Mouse (Mus musculus) megakaryocyte, adult 5-6 weeks (primary cell): ENCODE measurements around the gene Tnfrsf13c. TPM values are rescaled to one million over a fixed set of nuclear protein-coding genes. Genes with fewer than 3 reads are reported as not detected.

ENCODE experiments used
- ATAC-seq: 2 replicates; pipeline ENCODE4 v1.8.0; 2016; ENCODE audit warnings: mild to moderate bottlenecking, inconsistent platforms; ENCODE audit not compliant: poor library complexity, severe bottlenecking
- total RNA-seq, 2 experiments: library from RNA; stranded (forward) in 1 of 2; stranded (reverse) in 1 of 2; fragments of 153-499, 151-499 nt in 1 of 2; fragments of 221-1000, 200-1000 nt in 1 of 2; gene quantifications; 2 replicates each; pipeline versions ENCODE4 v1.2.3 to v1.2.4; 2015 to 2017

Gene Tnfrsf13c
- total RNA-seq, 2 experiments from 2014 or later: 1.0 to 2.7 TPM

DNA sequence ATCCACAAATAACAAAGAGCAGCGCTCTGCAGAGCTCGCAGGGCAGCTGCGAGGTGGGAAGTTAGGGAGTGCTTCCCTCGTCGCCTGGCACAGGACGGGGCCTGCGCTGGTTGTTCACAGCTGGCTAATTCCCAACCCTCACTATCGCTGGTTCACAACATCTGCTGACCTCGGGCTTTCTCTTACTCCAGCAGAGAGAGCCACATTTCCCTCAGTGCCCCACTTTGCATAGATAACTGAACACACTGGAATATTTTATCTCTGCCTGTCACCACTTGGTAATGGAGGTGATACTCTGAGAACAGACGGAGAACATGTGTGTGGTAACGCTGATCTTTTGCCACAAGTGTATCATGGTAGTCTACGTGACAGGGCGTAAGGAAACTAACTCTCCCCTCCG, 38.0 kb downstream of the Tnfrsf13c start:
- ATAC-seq: no peak

DNA sequence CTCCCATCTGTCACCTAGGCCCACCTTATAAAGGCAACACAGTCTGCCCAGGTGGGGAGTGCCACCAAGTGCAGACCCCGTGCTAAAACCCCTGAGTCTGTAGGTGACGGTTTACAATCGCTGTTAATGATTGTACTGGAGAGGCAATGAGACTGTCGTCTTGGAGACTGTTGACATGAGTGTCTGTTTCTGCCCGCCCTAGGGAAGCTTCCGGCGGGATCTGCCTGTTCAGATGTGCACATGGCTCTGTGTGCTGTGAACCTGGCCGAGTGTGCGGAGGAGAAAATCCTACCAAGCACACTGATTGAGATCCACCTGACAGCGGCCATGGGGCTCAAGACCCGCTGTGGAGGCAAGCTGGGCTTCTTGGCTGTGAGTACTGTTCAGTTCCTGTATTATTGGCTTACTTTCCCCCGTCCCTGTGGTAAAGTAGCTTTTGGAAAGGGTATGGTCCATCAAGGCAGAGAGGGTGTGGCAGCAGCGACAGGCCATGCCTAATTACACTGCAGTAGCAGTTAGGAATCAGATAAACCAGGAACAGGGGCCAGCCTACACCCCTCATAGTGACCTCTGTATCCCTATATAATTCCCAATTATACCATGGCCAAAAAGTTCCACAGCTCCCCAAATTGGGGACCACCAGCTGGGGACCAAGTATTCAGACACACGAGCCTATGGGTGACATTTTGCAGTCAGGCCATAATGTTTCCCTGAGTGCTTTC, 38.9 kb downstream of the Tnfrsf13c start:
- ATAC-seq: no peak

DNA sequence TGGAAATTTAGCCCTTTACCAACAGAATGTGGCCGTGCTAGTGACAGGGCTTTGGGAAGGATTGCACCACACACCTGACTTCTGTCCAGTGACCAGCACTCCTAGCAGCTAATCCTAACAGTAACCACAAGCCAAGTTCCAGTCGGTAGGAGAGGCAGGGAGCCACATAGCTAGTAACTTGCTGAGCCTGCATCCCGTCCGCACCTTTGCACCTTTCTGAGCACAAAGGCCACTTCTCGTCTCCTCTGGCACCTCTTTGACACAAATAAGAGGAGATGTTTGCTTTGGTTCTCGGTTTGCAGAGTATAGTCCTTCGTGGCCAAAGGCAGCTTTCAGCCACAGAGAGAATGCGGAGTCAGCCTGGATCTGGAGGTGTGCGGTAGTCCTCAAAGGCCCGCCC, 39.5 kb downstream of the Tnfrsf13c start:
- ATAC-seq: no peak

DNA sequence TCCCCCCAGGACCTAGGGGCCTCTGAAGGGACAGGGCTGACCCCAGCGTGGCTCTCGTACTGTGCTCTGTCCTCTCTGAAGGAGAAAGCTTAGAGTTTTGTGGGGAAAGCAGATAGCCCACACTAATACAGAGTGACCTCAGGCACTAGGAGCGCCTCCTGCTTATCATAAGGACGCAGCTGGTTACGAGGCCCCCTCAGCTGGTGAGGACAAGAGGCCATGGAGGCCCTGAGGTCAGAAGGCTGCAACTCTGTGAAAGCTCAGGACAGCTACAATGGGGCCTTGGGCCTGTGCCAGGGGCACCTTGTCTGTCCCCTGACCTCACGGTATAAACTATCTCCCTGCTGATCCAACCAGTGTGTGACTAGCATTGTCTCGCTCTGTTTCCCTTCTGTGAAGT, 40.0 kb downstream of the Tnfrsf13c start:
- ATAC-seq: no peak

DNA sequence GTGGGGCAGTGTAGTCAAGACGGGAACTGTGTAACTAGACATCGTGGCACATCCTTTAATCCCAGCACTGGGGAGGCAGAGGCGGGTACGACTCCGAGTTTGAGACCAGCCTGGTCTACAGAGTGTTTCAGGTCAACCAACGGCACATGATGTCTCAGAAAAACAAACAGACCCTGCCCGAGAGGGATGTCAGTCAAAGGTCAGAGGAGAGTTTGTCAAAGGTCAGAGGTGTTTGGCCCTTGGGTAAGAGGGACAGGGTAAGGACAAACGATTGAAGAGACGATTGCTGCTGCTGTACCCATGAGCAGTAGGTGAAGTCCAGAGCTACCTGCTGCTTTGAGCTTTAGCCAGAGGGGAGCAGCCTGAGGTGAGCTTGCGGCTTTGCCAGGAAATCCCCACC, 40.6 kb downstream of the Tnfrsf13c start:
- no peak for ATAC-seq

DNA sequence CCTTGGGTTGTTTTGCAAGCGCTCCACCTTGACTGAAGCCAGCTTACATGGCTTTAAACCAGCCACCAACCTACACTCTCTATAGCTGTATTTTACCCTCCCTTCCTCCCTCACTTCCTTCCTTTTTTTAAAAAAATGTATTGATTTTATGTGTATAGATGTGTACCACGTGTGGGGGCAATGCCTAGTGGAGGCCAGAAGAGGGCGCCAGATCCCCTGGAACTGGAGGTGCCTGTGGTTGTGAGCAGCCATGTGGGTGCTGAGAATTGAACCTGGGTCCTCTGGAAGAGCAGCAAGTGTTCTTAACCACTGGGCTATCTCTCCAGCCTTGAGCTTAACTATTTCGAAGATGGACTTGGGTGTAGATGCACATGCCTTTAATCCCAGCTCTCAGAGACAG, 41.9 kb downstream of the Tnfrsf13c start:
- no peak for ATAC-seq

DNA sequence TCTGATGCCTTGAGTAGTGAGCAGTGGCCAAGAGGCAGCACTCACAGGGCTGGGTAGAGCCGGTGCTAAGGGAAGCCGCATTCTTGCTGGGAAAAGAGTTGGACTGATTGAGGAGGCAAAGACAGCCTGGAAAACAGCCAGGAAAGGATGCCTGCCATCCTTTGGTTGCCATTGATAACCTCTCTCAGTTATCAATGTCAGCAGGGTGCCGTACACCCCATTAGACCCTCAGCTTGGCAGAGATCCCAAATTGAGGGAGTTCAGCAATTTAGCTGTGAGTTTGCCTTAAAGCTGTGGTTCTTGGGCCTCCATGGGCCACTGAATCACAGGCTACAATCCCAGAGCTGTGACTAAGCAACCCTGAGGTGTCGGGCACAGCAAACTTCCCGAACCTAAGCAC, 43.0 kb downstream of the Tnfrsf13c start:
- no peak for ATAC-seq

DNA sequence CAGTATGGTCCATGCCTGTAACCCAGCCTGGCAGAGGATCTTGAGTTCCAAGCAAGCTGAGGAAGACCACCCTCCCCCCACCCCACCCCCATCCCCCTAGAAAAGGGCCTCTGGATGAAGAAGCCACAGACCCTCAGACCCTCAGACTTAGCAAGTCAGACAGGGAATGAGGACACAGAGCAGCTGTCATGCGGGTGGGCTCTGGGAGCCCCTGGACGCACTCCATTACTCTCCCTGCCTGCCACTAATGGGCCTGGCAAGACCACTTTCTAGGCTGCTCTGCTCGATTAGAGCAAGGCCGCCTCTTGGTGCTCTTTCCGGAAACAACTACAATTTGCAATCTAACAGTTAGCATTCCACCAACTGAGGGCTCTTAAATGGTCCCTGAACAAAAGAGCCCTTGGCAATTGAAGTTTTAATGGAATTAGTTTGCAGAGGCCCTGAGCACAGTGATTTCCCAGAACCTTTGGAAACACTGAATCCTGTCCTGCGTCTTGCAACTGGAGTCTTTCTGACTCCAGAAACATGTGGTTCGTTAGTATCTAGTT, 46.4 kb downstream of the Tnfrsf13c start:
- no peak for ATAC-seq

DNA sequence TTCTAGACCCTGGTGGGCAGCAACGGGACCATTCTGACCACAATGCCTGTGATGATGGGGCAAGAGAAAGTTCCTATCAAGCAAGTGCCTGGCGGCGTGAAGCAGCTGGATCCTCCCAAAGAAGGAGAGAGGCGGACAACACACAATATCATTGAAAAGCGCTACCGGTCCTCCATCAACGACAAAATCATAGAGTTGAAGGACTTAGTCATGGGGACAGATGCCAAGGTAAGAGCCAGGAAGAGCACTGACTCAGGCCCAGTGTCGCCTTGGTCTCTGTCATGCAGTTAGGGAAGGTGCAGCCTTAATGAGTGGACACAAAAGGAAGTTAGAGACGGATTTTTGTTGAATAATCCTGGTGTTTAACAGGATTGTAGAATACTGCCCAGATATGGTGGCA, 49.1 kb downstream of the Tnfrsf13c start:
- no peak for ATAC-seq

DNA sequence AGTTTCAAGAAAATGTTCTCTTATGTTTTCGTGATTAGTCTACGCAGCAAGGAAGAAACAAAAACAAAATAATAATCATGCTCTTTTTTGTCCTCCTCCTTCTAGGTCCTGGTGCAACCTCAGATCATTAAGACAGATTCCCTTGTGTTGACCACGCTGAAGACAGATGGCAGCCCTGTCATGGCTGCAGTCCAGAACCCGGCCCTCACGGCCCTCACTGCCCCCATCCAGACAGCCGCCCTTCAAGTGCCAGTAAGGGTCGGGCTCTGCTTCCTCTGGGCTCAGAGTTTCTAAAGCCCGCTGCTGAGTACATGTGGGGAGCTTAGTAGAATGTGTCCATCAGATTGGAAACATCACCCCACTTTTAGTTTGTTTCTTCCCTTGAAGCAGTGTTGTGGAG, 51.5 kb downstream of the Tnfrsf13c start:
- ATAC-seq: no peak

Other genes starting within 250 kb of the Tnfrsf13c start
- gene 1700029P11Rik, start 243.8 kb downstream of the Tnfrsf13c start, total RNA-seq (2015): not detected in 2 replicates
- not detected in 2 replicates for gene 1700029P11Rik, start 243.8 kb downstream of the Tnfrsf13c start, total RNA-seq (2017)
- 28.8 and 36.2 TPM in 2 replicates for gene Xrcc6, start 236.5 kb downstream of the Tnfrsf13c start, total RNA-seq (2015)
- gene Xrcc6, start 236.5 kb downstream of the Tnfrsf13c start, total RNA-seq (2017): 82.5 and 83.2 TPM in 2 replicates
- 19.1 and 26.3 TPM in 2 replicates for gene Desi1, start 190.5 kb downstream of the Tnfrsf13c start, total RNA-seq (2015)
- 2.6 and 3.9 TPM in 2 replicates for gene Desi1, start 190.5 kb downstream of the Tnfrsf13c start, total RNA-seq (2017)
- gene Snu13, start 176.8 kb downstream of the Tnfrsf13c start, total RNA-seq (2015): 104 and 106 TPM in 2 replicates
- 79.1 and 80.3 TPM in 2 replicates for gene Snu13, start 176.8 kb downstream of the Tnfrsf13c start, total RNA-seq (2017)
- gene 4930407I10Rik, start 165.2 kb downstream of the Tnfrsf13c start, total RNA-seq (2015): not detected in 2 replicates
- not detected in 2 replicates for gene 4930407I10Rik, start 165.2 kb downstream of the Tnfrsf13c start, total RNA-seq (2017)
- not detected in 2 replicates for gene Mei1, start 154.4 kb downstream of the Tnfrsf13c start, total RNA-seq (2015)
- gene Mei1, start 154.4 kb downstream of the Tnfrsf13c start, total RNA-seq (2017): not detected in 2 replicates
- gene Ccdc134, start 96.4 kb downstream of the Tnfrsf13c start, total RNA-seq (2015): 7.8 and 8.8 TPM in 2 replicates
- gene Ccdc134, start 96.4 kb downstream of the Tnfrsf13c start, total RNA-seq (2017): 22.6 and 23.5 TPM in 2 replicates
- gene Srebf2, start 77.2 kb downstream of the Tnfrsf13c start, total RNA-seq (2015): 39.0 and 40.7 TPM in 2 replicates
- gene Srebf2, start 77.2 kb downstream of the Tnfrsf13c start, total RNA-seq (2017): 39.8 and 40.7 TPM in 2 replicates
- 0.14 TPM in 1 of 2 replicates, not detected in the other for gene Shisa8, start 11.6 kb downstream of the Tnfrsf13c start, total RNA-seq (2015)
- gene Shisa8, start 11.6 kb downstream of the Tnfrsf13c start, total RNA-seq (2017): not detected in 2 replicates
- gene Cenpm, start 20.4 kb upstream of the Tnfrsf13c start, total RNA-seq (2015): 20.3 and 32.9 TPM in 2 replicates
- gene Cenpm, start 20.4 kb upstream of the Tnfrsf13c start, total RNA-seq (2017): 10.0 and 19.5 TPM in 2 replicates
- not detected in 2 replicates for gene 1500009C09Rik, start 28.0 kb upstream of the Tnfrsf13c start, total RNA-seq (2015)
- gene 1500009C09Rik, start 28.0 kb upstream of the Tnfrsf13c start, total RNA-seq (2017): not detected in 2 replicates
- gene Sept3, start 50.5 kb upstream of the Tnfrsf13c start, total RNA-seq (2015): 0.11 TPM in 1 of 2 replicates, not detected in the other
- 0.08 TPM in 1 of 2 replicates, not detected in the other for gene Sept3, start 50.5 kb upstream of the Tnfrsf13c start, total RNA-seq (2017)
- gene Wbp2nl, start 74.6 kb upstream of the Tnfrsf13c start, total RNA-seq (2015): 0.22 TPM in 1 of 2 replicates, not detected in the other
- gene Wbp2nl, start 74.6 kb upstream of the Tnfrsf13c start, total RNA-seq (2017): not detected in 2 replicates
- gene Naga, start 114.6 kb upstream of the Tnfrsf13c start, total RNA-seq (2015): 159 and 162 TPM in 2 replicates
- gene Naga, start 114.6 kb upstream of the Tnfrsf13c start, total RNA-seq (2017): 145 and 160 TPM in 2 replicates
- gene Pheta2, start 114.6 kb upstream of the Tnfrsf13c start, total RNA-seq (2015): 2.4 and 2.7 TPM in 2 replicates
- gene Pheta2, start 114.6 kb upstream of the Tnfrsf13c start, total RNA-seq (2017): 3.5 and 3.7 TPM in 2 replicates
- 226 and 229 TPM in 2 replicates for gene Smdt1, start 114.6 kb upstream of the Tnfrsf13c start, total RNA-seq (2015)
- gene Smdt1, start 114.6 kb upstream of the Tnfrsf13c start, total RNA-seq (2017): 123 and 170 TPM in 2 replicates
- 254 and 294 TPM in 2 replicates for gene Ndufa6, start 130.0 kb upstream of the Tnfrsf13c start, total RNA-seq (2015)
- 138 and 158 TPM in 2 replicates for gene Ndufa6, start 130.0 kb upstream of the Tnfrsf13c start, total RNA-seq (2017)
- gene Cyp2d22, start 155.9 kb upstream of the Tnfrsf13c start, total RNA-seq (2015): 0.39 TPM in 1 of 2 replicates, not detected in the other
- gene Cyp2d22, start 155.9 kb upstream of the Tnfrsf13c start, total RNA-seq (2017): 0.37 TPM in 1 of 2 replicates, not detected in the other
- gene Cyp2d11, start 169.7 kb upstream of the Tnfrsf13c start, total RNA-seq (2015): not detected in 2 replicates
- not detected in 2 replicates for gene Cyp2d11, start 169.7 kb upstream of the Tnfrsf13c start, total RNA-seq (2017)
- not detected in 2 replicates for gene Cyp2d10, start 182.8 kb upstream of the Tnfrsf13c start, total RNA-seq (2015)
- not detected in 2 replicates for gene Cyp2d10, start 182.8 kb upstream of the Tnfrsf13c start, total RNA-seq (2017)
- gene Cyp2d9, start 209.1 kb upstream of the Tnfrsf13c start, total RNA-seq (2015): not detected in 2 replicates
- not detected in 2 replicates for gene Cyp2d9, start 209.1 kb upstream of the Tnfrsf13c start, total RNA-seq (2017)